Mouse (Mus musculus) stomach, postnatal 0 days (tissue): Measurements from ENCODE around the gene Pdzrn3.

Experiments
- CTCF ChIP-seq: IDR thresholded peaks from 2 replicates; pipeline ENCODE4 v1.5.1; 2016; ENCODE audit warnings: antibody characterized with exemption, low read depth, mild to moderate bottlenecking, moderate library complexity
- EP300 ChIP-seq: optimal IDR thresholded peaks from 2 replicates; pipeline ENCODE3; 2016; ENCODE audit warnings: antibody characterized with exemption

DNA sequence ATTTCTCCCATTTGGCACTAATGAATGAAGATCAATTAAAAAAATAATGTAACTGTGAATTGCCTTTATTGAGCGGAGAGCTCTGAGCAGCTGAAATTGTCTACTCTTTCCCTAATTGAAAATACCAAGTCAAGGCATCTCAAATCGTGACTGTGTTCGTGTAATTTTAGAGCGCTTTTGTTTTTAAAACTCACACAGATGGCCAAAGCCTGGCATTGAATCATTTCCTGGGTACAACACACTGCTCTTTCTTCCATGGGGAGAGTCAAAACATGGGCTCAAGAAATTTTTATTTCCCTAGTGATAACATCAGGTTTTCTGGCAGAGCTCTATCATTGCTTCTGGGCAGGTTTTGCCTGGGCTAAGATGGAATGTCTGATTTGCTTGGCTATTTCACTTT lies 48.6 kb upstream of the Pdzrn3 start:
- no peak for TF ChIP-seq CTCF
- no peak for TF ChIP-seq EP300
